Mouse (Mus musculus) stomach, postnatal 0 days (tissue): ENCODE data around the gene Dnal4. TPM values are rescaled to one million over a fixed set of nuclear protein-coding genes. Genes with fewer than 3 reads are reported as not detected.

Experiments used
- ATAC-seq: fragments of 200-750 bp; cut with Nextera tagmentation; 2 replicates; pipeline ENCODE4 v1.8.0; 2017; ENCODE audit not compliant: low FRiP score, low TSS enrichment
- DNase-seq: peaks from one replicate; pipeline ENCODE4 v3.0.0-alpha.2; 2016; ENCODE audit warnings: low spot score
- H3K27ac ChIP-seq: fragments of 300-500 bp; sonication (generic); replicated peaks from 2 replicates; pipeline ENCODE4 v1.5.1; 2014; ENCODE audit warnings: mild to moderate bottlenecking, control low read depth
- H3K27me3 ChIP-seq: fragments of 300-500 bp; sonication (generic); 2 replicates; pipeline ENCODE4 v1.6.1; 2014; ENCODE audit warnings: low read length; ENCODE audit not compliant: control insufficient read depth, insufficient read depth
- H3K36me3 ChIP-seq: fragments of 300-500 bp; sonication (generic); 2 replicates; pipeline ENCODE4 v1.6.1; 2014; ENCODE audit warnings: low read length, mixed read lengths; ENCODE audit not compliant: control insufficient read depth, insufficient read depth
- H3K4me1 ChIP-seq: fragments of 300-500 bp; sonication (generic); replicated peaks from 2 replicates; pipeline ENCODE4 v1.6.1; 2014; ENCODE audit warnings: antibody characterized with exemption; ENCODE audit not compliant: control insufficient read depth, insufficient read depth
- H3K4me2 ChIP-seq: fragments of 300-500 bp; sonication (generic); replicated peaks from 2 replicates; pipeline ENCODE4 v1.6.1; 2014; ENCODE audit warnings: low read depth, mild to moderate bottlenecking, control low read depth, moderate library complexity
- H3K4me3 ChIP-seq: fragments of 300-500 bp; sonication (generic); 2 replicates; pipeline ENCODE4 v1.5.1; 2014; ENCODE audit warnings: low read depth, low read length, control low read depth
- H3K9ac ChIP-seq: fragments of 300-500 bp; sonication (generic); 2 replicates; pipeline ENCODE4 v1.6.1; 2014; ENCODE audit warnings: mild to moderate bottlenecking, low read length, control low read depth, mixed read lengths
- H3K9me3 ChIP-seq: fragments of 300-500 bp; sonication (generic); 2 replicates; pipeline ENCODE4 v1.6.1; 2016; ENCODE audit warnings: low read length; ENCODE audit not compliant: control insufficient read depth
- CTCF ChIP-seq: IDR thresholded peaks from 2 replicates; pipeline ENCODE4 v1.5.1; 2016; ENCODE audit warnings: antibody characterized with exemption, low read depth, mild to moderate bottlenecking, moderate library complexity
- EP300 ChIP-seq: optimal IDR thresholded peaks from 2 replicates; pipeline ENCODE3; 2016; ENCODE audit warnings: antibody characterized with exemption
- WGBS: fragments of 180-500 bp; shearing (Covaris S2); extraction: QIAGEN DNeasy Blood & Tissue Kit; methylation state at CpG from one replicate; pipeline ENCODE4 v1.1.7; 2014; 5-methylcytosine and 5-hydroxymethylcytosine counted together
- polyA plus RNA-seq: library from polyadenylated mRNA; unstranded; fragments of >200 nt; fragmentation: Nextera tagmentation; extraction: Ambion mirVana; gene quantifications from 2 replicates; pipeline ENCODE4 v1.2.1, GENCODE M21; 2015

Dnal4 gene
- polyA plus RNA-seq, 1 experiment from 2014 or later: 31.4 TPM

DNA sequence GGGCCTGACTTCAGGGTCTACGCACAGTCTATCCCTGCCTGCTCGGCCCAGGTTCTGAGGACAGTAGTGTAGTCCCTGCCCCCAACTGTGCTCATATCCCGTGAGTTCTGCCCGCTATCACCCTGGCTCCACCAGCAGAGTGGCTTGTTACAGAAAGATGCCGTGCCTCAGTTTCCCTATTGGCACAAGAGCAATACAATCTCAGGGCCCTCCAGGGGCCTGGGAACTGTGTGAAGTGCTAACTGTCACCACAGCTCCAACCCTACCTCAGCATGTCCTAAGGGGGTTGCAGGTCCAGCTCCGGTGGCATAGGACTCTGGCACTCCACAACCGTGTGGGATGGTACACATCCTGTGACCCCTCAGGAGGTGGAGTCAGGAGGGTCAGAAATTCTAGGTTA is 19.4 kb upstream of the Dnal4 start:
- no peak overlapping the region for H3K4me2 ChIP-seq
- WGBS: 84% methylated on average over 7 of the region's 7 CpGs
- no peak for TF ChIP-seq EP300
- TF ChIP-seq CTCF: no peak
- no peak overlapping the region for H3K27ac ChIP-seq
- H3K4me1 ChIP-seq: no peaks in the 10 kb centered on the region
- DNase-seq (no peak), ATAC-seq (no peak)
- no peak overlapping the region for H3K4me3 ChIP-seq
- no peaks in the 10 kb centered on the region for H3K9me3 ChIP-seq
- no peaks in the 10 kb centered on the region for H3K27me3 ChIP-seq
- no peaks in the 10 kb centered on the region for H3K36me3 ChIP-seq
- no peak overlapping the region for H3K9ac ChIP-seq

DNA sequence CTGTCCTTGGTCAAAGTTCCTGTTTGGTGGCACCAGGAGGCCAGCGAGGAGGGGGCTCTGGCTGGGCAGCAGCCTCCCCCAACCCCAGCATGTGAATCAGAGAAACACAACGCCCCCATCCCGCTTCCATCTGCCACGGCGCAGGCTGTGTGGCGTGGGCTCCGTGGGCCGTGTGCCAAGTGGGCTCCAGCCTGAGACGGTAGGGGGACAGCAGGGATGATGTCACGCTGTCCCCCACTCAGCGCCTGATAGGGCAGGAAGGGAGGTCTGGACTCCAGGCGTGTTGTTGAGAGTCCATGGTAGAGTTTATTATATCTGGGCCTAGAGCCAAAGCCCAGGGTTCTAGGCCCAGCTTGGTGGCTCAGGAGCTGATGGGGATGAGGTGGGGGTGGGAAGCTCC is 18.6 kb upstream of the Dnal4 start:
- no peak overlapping the region for H3K9ac ChIP-seq
- H3K4me1 ChIP-seq: no peaks in the 10 kb centered on the region
- ATAC-seq (no peak), DNase-seq (no peak)
- no peaks in the 10 kb centered on the region for H3K27me3 ChIP-seq
- WGBS: 71% methylated on average over 12 of the region's 12 CpGs
- H3K9me3 ChIP-seq: no peaks in the 10 kb centered on the region
- H3K36me3 ChIP-seq: no peaks in the 10 kb centered on the region
- TF ChIP-seq CTCF (no peak), EP300 (no peak)
- no peak overlapping the region for H3K27ac ChIP-seq
- H3K4me2 ChIP-seq: no peak overlapping the region
- H3K4me3 ChIP-seq: no peak overlapping the region

DNA sequence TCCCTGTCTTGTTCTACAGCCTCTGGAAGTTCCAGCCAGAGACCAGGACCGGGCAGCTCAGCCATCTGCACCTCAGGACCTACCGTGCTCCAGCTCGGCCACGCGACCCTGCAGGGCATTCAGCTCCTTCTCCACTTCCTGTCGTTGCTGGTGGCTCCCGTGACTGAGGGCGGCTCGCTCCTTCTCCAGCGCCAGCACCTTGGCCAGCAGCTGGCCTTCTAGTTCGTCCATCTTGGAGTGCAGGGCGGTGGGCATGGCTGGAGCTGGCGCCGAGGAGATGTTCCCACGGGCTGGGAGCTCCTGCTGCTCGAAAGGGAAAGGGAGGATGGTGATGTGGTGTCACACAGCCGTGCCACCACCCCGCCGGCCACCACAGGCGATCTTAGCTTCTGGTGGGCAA is 16.5 kb upstream of the Dnal4 start:
- H3K27ac ChIP-seq: no peak overlapping the region
- no peaks in the 10 kb centered on the region for H3K4me1 ChIP-seq
- peak; percentile 28 for DNase-seq
- WGBS: 18% methylated on average over 20 of the region's 20 CpGs
- H3K4me3 ChIP-seq: no peak overlapping the region
- H3K9ac ChIP-seq: no peak overlapping the region
- ATAC-seq: no peak
- no peaks in the 10 kb centered on the region for H3K36me3 ChIP-seq
- H3K27me3 ChIP-seq: no peaks in the 10 kb centered on the region
- H3K4me2 ChIP-seq: no peak overlapping the region
- TF ChIP-seq CTCF: no peak
- TF ChIP-seq EP300: no peak
- H3K9me3 ChIP-seq: no peaks in the 10 kb centered on the region

DNA sequence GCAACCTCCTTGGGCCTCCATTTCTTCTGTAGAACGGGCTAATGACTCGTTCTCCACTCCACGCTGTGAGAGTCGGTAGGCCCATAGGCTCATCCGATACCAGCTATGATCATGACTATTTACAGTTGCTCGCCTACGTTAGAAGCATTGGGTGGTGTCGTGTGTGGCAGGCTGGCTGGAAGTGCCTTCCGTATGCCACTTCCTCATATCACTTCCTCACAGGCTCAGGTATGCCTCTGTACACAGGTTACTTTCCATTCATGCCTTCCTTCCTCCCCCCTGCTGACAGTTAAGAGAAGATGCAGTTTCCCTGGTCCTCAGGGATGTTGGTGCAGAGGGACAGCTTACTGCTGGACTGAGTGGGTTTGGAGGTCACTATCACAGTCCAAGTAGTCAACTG is 15.4 kb upstream of the Dnal4 start:
- Histone ChIP-seq H3K4me2 (no peak overlapping the region), H3K4me3 (no peak overlapping the region), H3K36me3 (no peaks in the 10 kb centered on the region), H3K9ac (no peak overlapping the region), H3K27ac (no peak overlapping the region), H3K27me3 (no peaks in the 10 kb centered on the region), H3K9me3 (no peaks in the 10 kb centered on the region), H3K4me1 (no peaks in the 10 kb centered on the region)
- ATAC-seq (no peak), DNase-seq (no peak)
- TF ChIP-seq EP300: no peak
- whole genome bisulfite sequencing: 91% methylated on average over 9 of the region's 9 CpGs

DNA sequence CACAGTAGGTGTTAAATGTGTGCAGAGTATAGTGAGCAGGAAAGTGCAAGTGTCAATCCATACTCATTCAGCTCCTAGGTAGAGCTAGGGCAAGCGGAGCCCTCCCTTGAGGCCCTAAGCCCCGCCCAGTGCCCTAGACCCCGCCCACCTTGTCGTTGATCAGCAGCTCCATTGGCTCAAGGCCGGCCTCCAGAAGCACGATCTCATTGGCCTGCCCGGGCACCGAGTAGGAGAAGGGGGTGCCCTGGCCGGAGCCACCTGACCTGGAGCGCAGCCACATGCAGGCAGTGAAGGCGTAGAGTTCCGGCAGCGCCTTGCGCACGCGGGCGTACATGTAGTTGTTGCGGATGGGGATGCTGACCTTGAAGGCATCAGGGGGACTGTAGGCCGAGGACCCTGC is 14.8 kb upstream of the Dnal4 start:
- no peak overlapping the region for H3K9ac ChIP-seq
- no peak overlapping the region for H3K4me2 ChIP-seq
- ATAC-seq (no peak; the same call in 1 of the 2 replicates), DNase-seq (peak; percentile 30)
- WGBS: 31% methylated on average over 19 of the region's 19 CpGs
- no peak overlapping the region for H3K4me3 ChIP-seq
- H3K27ac ChIP-seq: no peak overlapping the region
- no peaks in the 10 kb centered on the region for H3K9me3 ChIP-seq
- H3K4me1 ChIP-seq: no peaks in the 10 kb centered on the region
- H3K27me3 ChIP-seq: no peaks in the 10 kb centered on the region
- TF ChIP-seq CTCF (no peak), EP300 (no peak)
- no peaks in the 10 kb centered on the region for H3K36me3 ChIP-seq

DNA sequence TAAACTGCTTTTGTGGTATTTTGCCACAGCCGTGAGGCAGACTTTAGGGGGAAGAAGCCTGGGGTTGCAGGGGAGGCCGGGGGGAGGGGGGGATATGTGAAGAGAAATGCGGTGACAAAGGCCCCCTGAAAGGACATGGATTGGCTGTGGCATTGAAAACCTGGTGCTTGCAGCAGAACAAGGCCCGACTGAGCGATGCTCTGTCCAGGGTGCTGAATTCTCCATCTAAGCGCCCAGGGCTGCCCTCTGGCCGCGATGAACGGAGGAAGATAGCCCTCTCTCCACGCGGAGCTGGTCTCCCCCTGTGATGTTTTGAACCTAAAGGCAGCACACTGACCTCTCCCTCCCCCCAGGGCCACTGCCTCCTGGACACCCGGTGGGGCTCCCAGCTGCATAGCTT is 13.9 kb upstream of the Dnal4 start:
- no peaks in the 10 kb centered on the region for H3K36me3 ChIP-seq
- DNase-seq (peak; percentile 78), ATAC-seq (no peak)
- peak; percentile 49 for TF ChIP-seq CTCF
- TF ChIP-seq EP300: no peak
- H3K9me3 ChIP-seq: no peaks in the 10 kb centered on the region
- no peak overlapping the region for H3K4me2 ChIP-seq
- H3K4me3 ChIP-seq: no peak overlapping the region
- no peaks in the 10 kb centered on the region for H3K4me1 ChIP-seq
- H3K9ac ChIP-seq: no peak overlapping the region
- WGBS: 4% methylated on average over 12 of the region's 12 CpGs
- H3K27ac ChIP-seq: no peak overlapping the region
- H3K27me3 ChIP-seq: no peaks in the 10 kb centered on the region
